Mouse (Mus musculus) stomach, embryonic 14.5 days (tissue): ENCODE measurements around the gene Gna14. TPM values are rescaled to one million over a fixed set of nuclear protein-coding genes. Genes with fewer than 3 reads are reported as not detected.

Experiments
- ATAC-seq: fragments of 200-750 bp; cut with Nextera tagmentation; 2 replicates; pipeline ENCODE4 v1.8.0; 2017; ENCODE audit warnings: low read depth, moderate TSS enrichment; ENCODE audit not compliant: insufficient number of reproducible peaks, insufficient read depth, low FRiP score
- H3K27ac ChIP-seq: fragments of 300-500 bp; sonication (generic); 2 replicates; pipeline ENCODE4 v1.5.1; 2014; ENCODE audit warnings: mild to moderate bottlenecking, low read length, moderate library complexity, mixed read lengths
- H3K27me3 ChIP-seq: fragments of 300-500 bp; sonication (generic); 2 replicates; pipeline ENCODE4 v1.6.1; 2014; ENCODE audit warnings: low read length, control low read depth, mixed read lengths; ENCODE audit not compliant: control insufficient read depth, insufficient read depth
- H3K36me3 ChIP-seq: fragments of 300-500 bp; sonication (generic); 2 replicates; pipeline ENCODE4 v1.6.1; 2014; ENCODE audit warnings: mild to moderate bottlenecking, control low read depth, low read length, moderate library complexity, mixed read lengths; ENCODE audit not compliant: control insufficient read depth, insufficient read depth
- H3K4me1 ChIP-seq: fragments of 300-500 bp; sonication (generic); 2 replicates; pipeline ENCODE4 v1.6.1; 2014; ENCODE audit warnings: low read length, control low read depth, mixed read lengths; ENCODE audit not compliant: control insufficient read depth, insufficient read depth
- H3K4me2 ChIP-seq: fragments of 300-500 bp; sonication (generic); replicated peaks from 2 replicates; pipeline ENCODE4 v1.6.1; 2014; ENCODE audit warnings: low read depth, low read length, control low read depth
- H3K4me3 ChIP-seq: fragments of 300-500 bp; sonication (generic); 2 replicates; pipeline ENCODE4 v1.5.1; 2014; ENCODE audit warnings: low read depth, low read length, control low read depth
- H3K9ac ChIP-seq: fragments of 300-500 bp; sonication (generic); replicated peaks from 2 replicates; pipeline ENCODE4 v1.6.1; 2014; ENCODE audit warnings: low read depth, mild to moderate bottlenecking, control low read depth, low read length, moderate library complexity, mixed read lengths
- H3K9me3 ChIP-seq: fragments of 300-500 bp; sonication (generic); 2 replicates; pipeline ENCODE4 v1.6.1; 2016; ENCODE audit warnings: low read depth, low read length, control low read depth; ENCODE audit not compliant: control insufficient read depth
- WGBS: fragments of 180-500 bp; shearing (Covaris S2); extraction: QIAGEN DNeasy Blood & Tissue Kit; methylation state at CpG from one replicate; pipeline ENCODE4 v1.1.7; 2014; 5-methylcytosine and 5-hydroxymethylcytosine counted together
- polyA plus RNA-seq: library from polyadenylated mRNA; unstranded; fragments of >200 nt; fragmentation: Nextera tagmentation; extraction: Ambion mirVana; gene quantifications from 2 replicates; pipeline ENCODE4 v1.2.1, GENCODE M21; 2014

Gene Gna14
- polyA plus RNA-seq, 1 experiment from 2014 or later = 30.4 TPM

DNA sequence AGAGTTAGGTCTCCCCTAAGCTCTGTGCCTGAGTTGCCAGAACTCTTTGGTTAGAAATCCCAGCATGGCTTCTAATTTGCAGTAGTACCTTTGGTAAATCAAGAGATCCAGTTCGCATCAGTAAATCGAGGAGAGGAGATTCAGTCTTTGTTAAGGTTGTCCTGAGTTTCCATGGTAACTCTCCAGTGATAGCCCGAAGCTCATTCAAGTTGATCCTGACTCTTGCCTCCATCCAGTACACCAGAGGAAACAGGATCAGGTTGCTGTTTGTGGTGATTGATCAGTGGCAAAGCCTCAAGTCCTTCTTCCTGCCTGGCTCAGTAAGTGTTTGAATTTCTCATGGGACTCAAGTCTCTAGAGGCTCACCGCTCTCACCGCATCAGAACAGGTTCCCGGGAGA lies 24.7 kb downstream of the Gna14 start:
- no peaks in the 10 kb centered on the region for H3K27me3 ChIP-seq
- WGBS = 67% methylated on average over 6 of the region's 6 CpGs
- H3K27ac ChIP-seq = no peak overlapping the region
- H3K4me1 ChIP-seq = 0 out of 2 replicates have a peak, but pooled peaks cover 3% of the 10 kb centered on the region
- no peaks in the 10 kb centered on the region for H3K36me3 ChIP-seq
- H3K9ac ChIP-seq = no peak overlapping the region
- H3K9me3 ChIP-seq = no peaks in the 10 kb centered on the region
- H3K4me3 ChIP-seq = no peak overlapping the region
- H3K4me2 ChIP-seq = no peak overlapping the region
- no peak for ATAC-seq

DNA sequence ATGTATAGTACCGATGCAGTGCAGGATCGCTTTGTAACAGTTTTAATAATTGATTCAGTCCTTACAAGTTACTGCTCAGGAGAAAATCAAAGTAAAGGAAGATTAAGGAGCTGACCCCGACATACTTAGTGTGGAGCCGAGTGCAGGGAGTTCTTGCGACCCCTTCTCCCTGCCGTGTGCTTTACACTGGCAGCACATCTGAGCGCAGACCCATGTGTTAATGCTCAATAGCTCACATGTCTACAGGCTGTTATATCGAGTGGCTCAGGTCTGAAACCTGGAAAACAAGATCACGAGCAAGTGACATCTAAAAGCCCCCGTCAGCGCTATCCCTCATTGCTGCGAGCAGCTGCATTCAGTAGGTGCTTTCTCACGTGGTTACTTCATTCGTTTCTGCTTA lies 25.3 kb downstream of the Gna14 start:
- no peaks in the 10 kb centered on the region for H3K36me3 ChIP-seq
- no peaks in the 10 kb centered on the region for H3K27me3 ChIP-seq
- 0 out of 2 replicates have a peak, but pooled peaks cover 3% of the 10 kb centered on the region for H3K4me1 ChIP-seq
- no peak overlapping the region for H3K27ac ChIP-seq
- H3K4me2 ChIP-seq = no peak overlapping the region
- ATAC-seq = no peak
- no peaks in the 10 kb centered on the region for H3K9me3 ChIP-seq
- H3K9ac ChIP-seq = no peak overlapping the region
- H3K4me3 ChIP-seq = no peak overlapping the region
- 87% methylated on average over 14 of the region's 14 CpGs for WGBS

DNA sequence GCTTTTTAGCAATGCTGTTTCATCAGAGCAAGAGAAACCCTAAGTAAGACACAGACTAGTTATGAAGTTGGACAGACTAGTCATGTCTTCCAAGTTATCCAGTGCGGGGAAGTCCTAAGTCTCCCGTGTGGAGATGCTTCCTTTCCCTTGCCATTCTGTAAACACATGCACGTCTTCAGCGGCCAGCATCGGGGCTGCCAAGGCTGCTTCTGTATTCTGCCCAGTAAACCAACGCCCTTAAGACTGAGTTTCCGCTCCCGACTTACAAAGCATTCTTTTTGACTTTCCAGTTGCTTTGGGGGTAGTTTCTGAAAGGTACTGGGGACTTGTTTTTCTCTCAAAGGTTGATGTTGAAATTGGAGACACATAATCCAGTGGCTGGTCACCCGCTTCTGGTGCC lies 26.9 kb downstream of the Gna14 start:
- H3K36me3 ChIP-seq = no peaks in the 10 kb centered on the region
- H3K27me3 ChIP-seq = no peaks in the 10 kb centered on the region
- no peak overlapping the region for H3K9ac ChIP-seq
- no peak for ATAC-seq
- H3K27ac ChIP-seq = no peak overlapping the region
- H3K4me2 ChIP-seq = no peak overlapping the region
- 0 out of 2 replicates have a peak, but pooled peaks cover 3% of the 10 kb centered on the region for H3K4me1 ChIP-seq
- H3K4me3 ChIP-seq = no peak overlapping the region
- 66% methylated on average over 9 of the region's 9 CpGs for WGBS
- no peaks in the 10 kb centered on the region for H3K9me3 ChIP-seq

- 66% methylated on average over 4 of the region's 4 CpGs for WGBS
- Histone ChIP-seq H3K4me3 (no peak overlapping the region), H3K27ac (no peak overlapping the region), H3K36me3 (no peaks in the 10 kb centered on the region), H3K9me3 (no peaks in the 10 kb centered on the region), H3K4me1 (0 out of 2 replicates have a peak, but pooled peaks cover 3% of the 10 kb centered on the region), H3K4me2 (no peak overlapping the region), H3K27me3 (no peaks in the 10 kb centered on the region), H3K9ac (no peak overlapping the region)
- no peak for ATAC-seq
Measured at GRCm38 (mm10) chr19:16464730-16465129, 29.2 kb downstream of the Gna14 start.

- no peak overlapping the region for H3K4me2 ChIP-seq
- 0 out of 2 replicates have a peak, but pooled peaks cover 3% of the 10 kb centered on the region for H3K9me3 ChIP-seq
- H3K4me1 ChIP-seq = 0 out of 2 replicates have a peak, but pooled peaks cover 3% of the 10 kb centered on the region
- H3K27me3 ChIP-seq = no peaks in the 10 kb centered on the region
- H3K4me3 ChIP-seq = no peak overlapping the region
- no peak for ATAC-seq
- H3K9ac ChIP-seq = no peak overlapping the region
- WGBS = 52% methylated on average over 2 of the region's 2 CpGs
- no peaks in the 10 kb centered on the region for H3K36me3 ChIP-seq
- no peak overlapping the region for H3K27ac ChIP-seq
Measured at GRCm38 (mm10) chr19:16468756-16469374, 33.3 kb downstream of the Gna14 start.

DNA sequence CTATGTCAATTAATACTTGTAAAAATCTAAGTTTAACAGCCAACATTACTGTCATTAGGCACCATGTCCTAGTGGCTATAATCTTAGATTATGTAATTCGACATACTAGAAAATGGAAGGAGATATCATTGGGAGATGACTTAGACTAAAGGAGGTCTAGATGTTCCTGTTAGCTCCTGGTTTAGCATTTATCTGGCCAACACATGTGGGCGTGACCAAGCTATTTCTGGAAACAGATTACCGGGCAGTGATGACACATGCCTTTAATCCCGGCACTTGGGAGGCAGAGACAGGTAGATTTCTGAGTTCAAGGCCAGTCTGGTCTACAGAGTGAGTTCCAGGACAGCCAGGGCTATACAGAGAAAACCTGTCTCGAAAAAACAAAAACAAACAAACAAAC lies 37.1 kb downstream of the Gna14 start:
- no peak overlapping the region for H3K27ac ChIP-seq
- no peak overlapping the region for H3K4me2 ChIP-seq
- no peak overlapping the region for H3K9ac ChIP-seq
- 0 out of 2 replicates have a peak, but pooled peaks cover 4% of the 10 kb centered on the region for H3K9me3 ChIP-seq
- H3K4me1 ChIP-seq = no peaks in the 10 kb centered on the region
- no peaks in the 10 kb centered on the region for H3K27me3 ChIP-seq
- 80% methylated on average over 5 of the region's 5 CpGs for WGBS
- H3K36me3 ChIP-seq = no peaks in the 10 kb centered on the region
- H3K4me3 ChIP-seq = no peak overlapping the region
- ATAC-seq = no peak

DNA sequence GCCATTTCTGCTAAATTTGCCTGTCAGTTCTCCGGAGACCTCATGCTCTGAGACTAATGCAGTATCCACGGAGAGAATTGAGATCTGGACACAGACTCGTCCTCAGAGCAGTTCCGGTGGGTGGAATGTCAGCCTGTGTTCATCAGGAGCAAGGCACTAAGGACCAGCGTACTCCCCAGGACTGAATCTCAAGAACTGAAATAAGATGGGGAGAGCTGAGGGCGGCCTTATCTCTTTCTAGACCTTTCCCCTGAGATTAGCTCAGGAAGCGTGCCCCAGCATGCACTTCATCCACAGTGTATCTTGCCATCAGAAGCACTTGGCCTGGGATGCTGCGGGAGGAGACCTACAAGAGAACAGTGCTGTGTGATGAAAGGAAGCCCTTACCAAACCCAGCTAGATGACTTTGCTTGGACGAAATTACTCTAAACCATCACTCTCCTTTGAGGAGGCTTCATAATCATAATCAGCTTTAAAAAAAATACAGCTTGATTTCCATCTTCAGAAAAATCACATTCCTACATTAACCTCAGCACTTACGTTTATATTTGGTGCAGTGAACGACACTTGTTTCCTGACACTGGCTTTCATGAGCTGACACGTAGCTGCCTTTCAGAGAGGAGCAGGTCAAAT lies 41.9 kb downstream of the Gna14 start:
- Histone ChIP-seq H3K27me3 (no peaks in the 10 kb centered on the region), H3K27ac (no peak overlapping the region), H3K4me1 (no peaks in the 10 kb centered on the region), H3K9ac (no peak overlapping the region), H3K36me3 (no peaks in the 10 kb centered on the region; the same call in 1 of the 2 replicates), H3K4me3 (no peak overlapping the region), H3K9me3 (0 out of 2 replicates have a peak, but pooled peaks cover 4% of the 10 kb centered on the region), H3K4me2 (no peak overlapping the region)
- no peak for ATAC-seq
- WGBS = 74% methylated on average over 12 of the region's 12 CpGs

DNA sequence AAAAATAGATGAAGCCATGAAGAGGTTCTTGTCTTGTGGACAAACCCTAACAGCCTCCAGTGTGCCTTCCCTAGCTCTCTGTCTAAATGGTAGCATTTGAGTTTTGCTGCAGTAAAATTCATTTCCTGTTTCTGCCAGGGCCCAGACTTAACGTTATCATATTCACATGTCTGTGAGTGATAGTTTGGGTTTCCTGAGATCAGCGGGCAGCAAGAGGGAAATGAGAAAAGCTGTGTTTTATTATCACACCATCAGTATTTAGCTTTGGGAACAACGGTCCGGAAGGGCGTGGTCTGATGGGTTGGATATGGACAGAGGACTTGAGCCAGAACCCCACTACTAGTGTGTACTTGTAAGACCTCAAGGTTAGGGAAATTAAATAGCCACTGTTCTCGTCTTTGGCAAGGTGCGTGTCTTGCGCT lies 42.6 kb downstream of the Gna14 start:
- Histone ChIP-seq H3K4me3 (no peak overlapping the region), H3K4me2 (no peak overlapping the region), H3K36me3 (no peaks in the 10 kb centered on the region; the same call in 1 of the 2 replicates), H3K27ac (no peak overlapping the region), H3K9me3 (0 out of 2 replicates have a peak, but pooled peaks cover 4% of the 10 kb centered on the region), H3K27me3 (no peaks in the 10 kb centered on the region), H3K4me1 (no peaks in the 10 kb centered on the region), H3K9ac (no peak overlapping the region)
- 62% methylated on average over 8 of the region's 8 CpGs for WGBS
- ATAC-seq = no peak
